Mouse (Mus musculus) liver, adult 2 months (tissue): ENCODE measurements around the gene Il1b. TPM values are rescaled to one million over a fixed set of nuclear protein-coding genes. Genes with fewer than 3 reads are reported as not detected.

Experiments
- DNase-seq: peaks from one replicate; pipeline ENCODE4 v3.0.0-alpha.2; 2011; ENCODE audit warnings: low read depth, low spot score; ENCODE audit errors: extremely low read depth
- H3K27ac ChIP-seq: fragments of 200-500 bp; replicated peaks from 2 replicates; pipeline ENCODE4 v1.5.1; 2012; ENCODE audit warnings: low read depth, mild to moderate bottlenecking, control low read depth, inconsistent platforms, low read length; ENCODE audit not compliant: insufficient read depth
- H3K27me3 ChIP-seq: fragments of 200-500 bp; 2 replicates; pipeline ENCODE4 v1.6.1; 2012; ENCODE audit warnings: mild to moderate bottlenecking, moderate library complexity, low read length, inconsistent platforms; ENCODE audit not compliant: control insufficient read depth, insufficient read depth
- H3K36me3 ChIP-seq: fragments of 200-500 bp; 2 replicates; pipeline ENCODE4 v1.6.1; 2012; ENCODE audit warnings: low read length, inconsistent platforms; ENCODE audit not compliant: control insufficient read depth, insufficient read depth
- H3K4me1 ChIP-seq: fragments of 200-500 bp; 2 replicates; pipeline ENCODE4 v1.6.1; 2011; ENCODE audit warnings: low read length; ENCODE audit not compliant: control insufficient read depth, insufficient read depth
- H3K4me3 ChIP-seq: fragments of 200-500 bp; 2 replicates; pipeline ENCODE4 v1.5.1; 2011; ENCODE audit warnings: low read depth, mild to moderate bottlenecking, control low read depth, low read length, moderate library complexity; ENCODE audit not compliant: insufficient read depth
- H3K79me2 ChIP-seq: fragments of 200-500 bp; 2 replicates; pipeline ENCODE4 v1.6.1; 2012; ENCODE audit warnings: inconsistent platforms, mild to moderate bottlenecking, low read length, moderate library complexity; ENCODE audit not compliant: control insufficient read depth, insufficient read depth
- H3K9ac ChIP-seq: fragments of 200-500 bp; 2 replicates; pipeline ENCODE4 v1.6.1; 2012; ENCODE audit warnings: low read depth, mild to moderate bottlenecking, control low read depth, inconsistent platforms, low read length
- CTCF ChIP-seq: fragments of 200-500 bp; IDR thresholded peaks from 2 replicates; pipeline ENCODE4 v1.5.1; 2011; ENCODE audit warnings: low read depth, low read length, control low read depth
- POLR2A ChIP-seq: fragments of 200-500 bp; IDR thresholded peaks from 2 replicates; pipeline ENCODE4 v1.6.1; 2011; ENCODE audit warnings: low read length, control low read depth; ENCODE audit not compliant: insufficient read depth; ENCODE audit errors: extremely low read depth
- WGBS: fragments of 180-500 bp; shearing (Covaris S2); methylation state at CpG from one replicate; pipeline ENCODE4 v1.1.7; 2018; 5-methylcytosine and 5-hydroxymethylcytosine counted together
- polyA plus RNA-seq: library from polyadenylated mRNA; depleted of rRNA; stranded (reverse); fragments of >200 nt; gene quantifications from 2 replicates; pipeline ENCODE4 v1.2.3, GENCODE M21; 2012
- total RNA-seq: library from RNA; depleted of rRNA; stranded (reverse); fragments of >200 nt; gene quantifications from 2 replicates; pipeline ENCODE4 v1.2.3, GENCODE M21; 2014

Gene Il1b
- total and polyA plus RNA-seq, 2 experiments: 0.84 to 2.1 TPM

- H3K9ac ChIP-seq: no peak overlapping the region
- H3K4me1 ChIP-seq: no peaks in the 10 kb centered on the region
- WGBS: 71% methylated on average over 8 of the region's 8 CpGs
- H3K27ac ChIP-seq: peak overlapping the region; percentile 55
- peak; percentile 35 for DNase-seq
- TF ChIP-seq CTCF: no peak
- no peak for TF ChIP-seq POLR2A
- no peaks in the 10 kb centered on the region for H3K27me3 ChIP-seq
- no peaks in the 10 kb centered on the region for H3K79me2 ChIP-seq
- H3K36me3 ChIP-seq: no peaks in the 10 kb centered on the region
- H3K4me3 ChIP-seq: no peak overlapping the region
These were observed 12.8 kb upstream of the Il1b start for GRCm38 (mm10) chr2:129383512-129384271.

- Histone ChIP-seq H3K4me1 (no peaks in the 10 kb centered on the region), H3K27me3 (no peaks in the 10 kb centered on the region), H3K4me3 (no peak overlapping the region), H3K36me3 (no peaks in the 10 kb centered on the region), H3K79me2 (no peaks in the 10 kb centered on the region), H3K9ac (no peak overlapping the region), H3K27ac (peak overlapping the region; percentile 50; the same call in 1 of the 2 replicates)
- DNase-seq: no peak
- 77% methylated on average over 5 of the region's 5 CpGs for WGBS
- TF ChIP-seq CTCF: no peak
- no peak for TF ChIP-seq POLR2A
These were observed 10.0 kb upstream of the Il1b start for GRCm38 (mm10) chr2:129380746-129381474.

DNA sequence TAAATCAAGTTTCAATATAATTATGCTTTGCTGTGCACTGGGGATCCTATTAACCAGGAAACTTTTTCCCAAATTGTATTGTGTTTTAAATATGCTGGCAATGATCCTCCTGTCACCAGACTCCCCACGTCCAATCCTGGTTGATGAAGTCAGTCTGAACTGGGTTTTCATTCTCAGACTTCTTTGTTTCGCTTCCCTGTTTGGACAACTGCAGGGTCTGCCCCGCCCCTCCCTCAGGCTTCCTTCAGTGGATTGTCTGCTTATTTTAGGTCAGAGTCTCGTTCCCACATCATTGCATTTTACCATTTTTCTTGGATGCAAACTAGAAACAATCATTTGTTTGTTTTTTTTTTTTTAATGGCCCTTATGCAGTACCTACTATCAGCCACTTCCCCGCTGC, 9.3 kb upstream of the Il1b start:
- Histone ChIP-seq H3K4me3 (no peak overlapping the region), H3K79me2 (no peaks in the 10 kb centered on the region), H3K36me3 (no peaks in the 10 kb centered on the region), H3K9ac (no peak overlapping the region), H3K27me3 (no peaks in the 10 kb centered on the region), H3K27ac (peak overlapping the region; percentile 50; the same call in 1 of the 2 replicates), H3K4me1 (no peaks in the 10 kb centered on the region)
- DNase-seq: peak; percentile 33
- WGBS: 77% methylated on average over 5 of the region's 5 CpGs
- TF ChIP-seq POLR2A (no peak), CTCF (no peak)

DNA sequence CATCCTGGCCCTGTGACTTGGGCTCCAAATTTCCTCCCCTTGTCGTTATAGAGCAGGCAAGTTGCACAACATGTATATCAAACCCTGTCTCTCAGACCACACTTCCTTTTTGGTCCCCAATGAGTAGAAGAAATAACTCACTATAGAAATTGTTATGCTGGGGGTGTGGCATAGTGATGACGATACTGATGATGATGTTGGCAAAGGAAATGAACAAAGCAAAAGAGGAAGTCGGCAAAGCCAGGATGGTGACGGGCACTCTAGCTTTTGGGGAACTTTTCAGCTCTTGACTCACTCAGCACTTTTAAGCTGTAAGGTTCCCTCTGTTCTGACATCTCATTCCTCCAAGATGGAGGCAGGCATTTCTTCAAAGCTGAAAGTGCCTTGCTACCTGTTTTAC, 2.4 kb upstream of the Il1b start:
- H3K27me3 ChIP-seq: no peaks in the 10 kb centered on the region
- no peaks in the 10 kb centered on the region for H3K79me2 ChIP-seq
- H3K27ac ChIP-seq: 0 out of 2 replicates have a peak overlapping the region, but pooled peaks have one; percentile 28
- H3K4me3 ChIP-seq: no peak overlapping the region
- no peaks in the 10 kb centered on the region for H3K36me3 ChIP-seq
- TF ChIP-seq POLR2A: no peak
- TF ChIP-seq CTCF: no peak
- peak; percentile 57 for DNase-seq
- H3K9ac ChIP-seq: no peak overlapping the region
- no peaks in the 10 kb centered on the region for H3K4me1 ChIP-seq
- 73% methylated on average over 4 of the region's 4 CpGs for WGBS

DNA sequence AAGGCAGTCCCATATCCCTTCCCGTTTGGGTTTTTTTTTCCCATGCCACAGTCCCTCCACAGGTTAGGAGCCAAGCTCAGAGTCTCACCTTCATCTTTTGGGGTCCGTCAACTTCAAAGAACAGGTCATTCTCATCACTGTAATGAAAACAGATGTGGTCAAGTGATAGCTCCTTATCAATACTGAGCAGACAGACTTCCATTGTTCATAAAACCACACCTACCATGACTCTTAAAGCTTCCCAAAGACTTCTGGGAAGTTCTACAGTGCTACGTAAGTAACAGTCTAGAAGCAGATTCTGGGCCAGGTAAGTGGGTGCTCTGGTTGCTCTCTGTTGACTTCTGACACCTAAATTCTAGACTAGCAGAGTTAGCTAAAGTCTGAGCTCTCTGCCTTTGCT, 1.3 kb downstream of the Il1b start:
- no peak overlapping the region for H3K9ac ChIP-seq
- no peak for DNase-seq
- H3K27ac ChIP-seq: no peak overlapping the region
- WGBS: 73% methylated on average over 3 of the region's 3 CpGs
- H3K36me3 ChIP-seq: no peaks in the 10 kb centered on the region
- H3K27me3 ChIP-seq: no peaks in the 10 kb centered on the region
- no peaks in the 10 kb centered on the region for H3K4me1 ChIP-seq
- TF ChIP-seq CTCF: no peak
- H3K4me3 ChIP-seq: no peak overlapping the region
- H3K79me2 ChIP-seq: no peaks in the 10 kb centered on the region

DNA sequence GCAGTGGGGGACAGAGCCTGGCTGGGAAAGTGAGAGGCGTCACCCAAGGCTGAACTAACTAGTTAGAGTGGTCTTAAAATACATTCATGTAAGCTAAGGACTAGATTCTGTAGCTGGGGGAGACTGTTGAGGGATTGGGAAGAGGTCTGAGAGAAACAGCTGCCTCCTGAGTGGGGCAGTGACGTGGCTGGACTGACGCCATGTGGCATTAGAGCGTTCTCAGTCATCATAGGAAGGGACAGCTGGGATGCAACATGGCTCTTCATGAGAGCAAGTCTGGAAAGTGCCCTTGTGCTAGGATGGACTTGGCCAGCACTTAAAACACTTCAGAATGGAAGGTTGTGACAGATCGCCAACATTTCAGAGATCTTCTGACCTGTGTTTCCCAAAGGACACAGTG, 2.1 kb downstream of the Il1b start:
- H3K9ac ChIP-seq: no peak overlapping the region
- no peaks in the 10 kb centered on the region for H3K36me3 ChIP-seq
- H3K27me3 ChIP-seq: no peaks in the 10 kb centered on the region
- no peak for TF ChIP-seq CTCF
- no peak for TF ChIP-seq POLR2A
- no peak overlapping the region for H3K27ac ChIP-seq
- H3K4me3 ChIP-seq: no peak overlapping the region
- H3K4me1 ChIP-seq: no peaks in the 10 kb centered on the region
- no peak for DNase-seq
- WGBS: 91% methylated on average over 5 of the region's 5 CpGs
- no peaks in the 10 kb centered on the region for H3K79me2 ChIP-seq
